Comparison of ENCODE assay signal across 9 mouse cellular contexts in genomic region chr5:147958552-147958951, GRCm38 (mm10). TPM values are rescaled to one million over a fixed set of nuclear protein-coding genes. Genes with fewer than 3 reads are reported as not detected.
A peak's percentile ranks its signal among the peaks of the same experiment; 100 is the strongest.
DNase-seq lines count a peak whose midpoint lies in the region; ATAC-seq and TF ChIP-seq lines count a peak whose summit lies in the region.
"Had no signal": no experiment of that assay in that cellular context is flagged by ENCODE, and none has a peak within 500 bp of the region (broad histone marks: within the 10 kb centered on the region; RNA-seq: fewer than 3 reads in every experiment).

No protein-coding gene starts in this region.

- H3K4me1 ChIP-seq in embryonic facial prominence, embryonic 13.5 days = peaks cover 17% of the 10 kb centered on the region
- peaks cover 22% of the 10 kb centered on the region for H3K4me1 ChIP-seq in embryonic facial prominence, embryonic 10.5 days
- peaks cover 9% of the 10 kb centered on the region; the same call in 1 of the 2 replicates for H3K4me1 ChIP-seq in forebrain, embryonic 14.5 days (ENCODE audit: control insufficient read depth, insufficient read depth, low read length)
- H3K4me1 ChIP-seq in midbrain, embryonic 15.5 days = peaks cover 25% of the 10 kb centered on the region
- H3K4me1 ChIP-seq in kidney, adult 2 months (ENCODE audit: control insufficient read depth, insufficient read depth, low read length) = no peaks in the 10 kb centered on the region

- no peak for ATAC-seq in embryonic facial prominence, embryonic 13.5 days (ENCODE audit: insufficient number of reproducible peaks, insufficient read depth, low FRiP score, low TSS enrichment, low read depth)
- ATAC-seq in forebrain, embryonic 14.5 days = no peak
- no peak for ATAC-seq in midbrain, embryonic 15.5 days (replicated peaks)

- H3K36me3 ChIP-seq in embryonic facial prominence, embryonic 13.5 days = no peaks in the 10 kb centered on the region
- no peaks in the 10 kb centered on the region for H3K36me3 ChIP-seq in embryonic facial prominence, embryonic 10.5 days (replicated peaks)
- H3K36me3 ChIP-seq in forebrain, embryonic 14.5 days (ENCODE audit: control insufficient read depth, insufficient read depth, low read length) = no peaks in the 10 kb centered on the region
- no peaks in the 10 kb centered on the region for H3K36me3 ChIP-seq in midbrain, embryonic 15.5 days (replicated peaks)
- no peaks in the 10 kb centered on the region for H3K36me3 ChIP-seq in kidney, adult 2 months (ENCODE audit: control insufficient read depth, insufficient read depth, low read length)

- no peaks in the 10 kb centered on the region for H3K9me3 ChIP-seq in embryonic facial prominence, embryonic 13.5 days
- H3K9me3 ChIP-seq in embryonic facial prominence, embryonic 10.5 days = no peaks in the 10 kb centered on the region
- no peaks in the 10 kb centered on the region for H3K9me3 ChIP-seq in forebrain, embryonic 14.5 days (replicated peaks; ENCODE audit: control insufficient read depth, low read length)
- H3K9me3 ChIP-seq in midbrain, embryonic 15.5 days = no peaks in the 10 kb centered on the region

- 35% methylated on average over 13 of the region's 13 CpGs for WGBS in embryonic facial prominence, embryonic 13.5 days
- 44% methylated on average over 13 of the region's 13 CpGs for WGBS in embryonic facial prominence, embryonic 10.5 days
- WGBS in forebrain, embryonic 14.5 days = 32% methylated on average over 13 of the region's 13 CpGs
- 28% methylated on average over 13 of the region's 13 CpGs for WGBS in midbrain, embryonic 15.5 days
- 38% methylated on average over 13 of the region's 13 CpGs for WGBS in kidney, adult 2 months

- peak overlapping the region; percentile 98; the same call in 1 of the 2 replicates for H3K4me2 ChIP-seq in embryonic facial prominence, embryonic 13.5 days
- peak overlapping the region; percentile 99 for H3K4me2 ChIP-seq in forebrain, embryonic 14.5 days (ENCODE audit: low read length)
- H3K4me2 ChIP-seq in midbrain, embryonic 15.5 days = peak overlapping the region; percentile 72

- peaks cover 57% of the 10 kb centered on the region for H3K27me3 ChIP-seq in embryonic facial prominence, embryonic 13.5 days
- peaks cover 50% of the 10 kb centered on the region for H3K27me3 ChIP-seq in embryonic facial prominence, embryonic 10.5 days (replicated peaks; ENCODE audit: low read depth, poor library complexity, severe bottlenecking)
- no peaks in the 10 kb centered on the region for H3K27me3 ChIP-seq in forebrain, embryonic 14.5 days (replicated peaks; ENCODE audit: control insufficient read depth, insufficient read depth, low read length)
- H3K27me3 ChIP-seq in midbrain, embryonic 15.5 days (replicated peaks) = peaks cover 11% of the 10 kb centered on the region; the same call in 1 of the 2 replicates
- H3K27me3 ChIP-seq in kidney, adult 2 months (replicated peaks; ENCODE audit: control insufficient read depth, insufficient read depth, low read length) = no peaks in the 10 kb centered on the region; the same call in 1 of the 2 replicates

- intact Hi-C loops in left cerebral cortex, adult 2 months (cut with DNase I) = no loop called here
- intact Hi-C loops in left cerebral cortex, postnatal 10 days (cut with DNase I) = loop anchor here (5.0 kb wide), 1 partner anchor 284 kb away; no protein-coding TSS in a partner anchor

- TF ChIP-seq CTCF in left cerebral cortex, adult 2 months (IDR thresholded peaks at IDR 0.05) = no peak
- TF ChIP-seq CTCF in kidney, adult 2 months (conservative IDR thresholded peaks at IDR 0.05; ENCODE audit: insufficient read depth, insufficient read length, low read depth, low read length) = no peak

- no peak overlapping the region for H3K27ac ChIP-seq in embryonic facial prominence, embryonic 13.5 days
- no peak overlapping the region for H3K27ac ChIP-seq in embryonic facial prominence, embryonic 10.5 days (replicated peaks)
- H3K27ac ChIP-seq in left cerebral cortex, adult 2 months = peak overlapping the region; percentile 96
- no peak overlapping the region for H3K27ac ChIP-seq in forebrain, embryonic 14.5 days (ENCODE audit: low read depth, low read length)
- no peak overlapping the region for H3K27ac ChIP-seq in midbrain, embryonic 15.5 days
- no peak overlapping the region for H3K27ac ChIP-seq in kidney, adult 2 months (ENCODE audit: insufficient read depth, low read depth, low read length)

- no peak overlapping the region for H3K9ac ChIP-seq in embryonic facial prominence, embryonic 13.5 days
- no peak overlapping the region for H3K9ac ChIP-seq in forebrain, embryonic 14.5 days (ENCODE audit: low read length)
- 0 out of 2 replicates have a peak overlapping the region, but pooled peaks have one; percentile 8 for H3K9ac ChIP-seq in midbrain, embryonic 15.5 days

- no peak for TF ChIP-seq POLR2A in kidney, adult 2 months (IDR thresholded peaks at IDR 0.05; ENCODE audit: low read depth, low read length)

- no peak overlapping the region for H3K4me3 ChIP-seq in embryonic facial prominence, embryonic 13.5 days
- H3K4me3 ChIP-seq in embryonic facial prominence, embryonic 10.5 days = no peak overlapping the region
- H3K4me3 ChIP-seq in left cerebral cortex, adult 2 months = peak overlapping the region; percentile 66
- H3K4me3 ChIP-seq in forebrain, embryonic 14.5 days (ENCODE audit: low read depth, low read length) = no peak overlapping the region
- H3K4me3 ChIP-seq in midbrain, embryonic 15.5 days = peak overlapping the region; percentile 63
- no peak overlapping the region for H3K4me3 ChIP-seq in kidney, adult 2 months (ENCODE audit: insufficient read depth, low read depth, low read length)

- DNase-seq in embryonic facial prominence, embryonic 10.5 days (ENCODE audit: low spot score) = no peak
- DNase-seq in left cerebral cortex, adult 2 months (ENCODE audit: extremely low spot score in 1 of 2, low spot score in 2 of 2) = no peak
- no peak for DNase-seq in left cerebral cortex, adult 18-20 months (ENCODE audit: low spot score in 2 of 2)
- no peak for DNase-seq in forebrain, embryonic 14.5 days (ENCODE audit: low spot score)
- DNase-seq in left cerebral cortex, postnatal 10 days (ENCODE audit: extremely low spot score in 1 of 2, low spot score in 2 of 2) = no peak
- DNase-seq in kidney, adult 2 months = no peak
- DNase-seq: B cell, adult 2 months had no signal

RNA-seq across cellular contexts. Expression of gene Mtus2, which starts 1.4 kb away (rescaled TPM):
- polyA plus RNA-seq in embryonic facial prominence, embryonic 13.5 days (2015; fragmentation: Nextera tagmentation; extraction: Ambion mirVana) = 8.1 and 8.7 TPM in 2 replicates
- polyA plus RNA-seq in embryonic facial prominence, embryonic 10.5 days (2016; fragmentation: Nextera tagmentation; extraction: Ambion mirVana) = 5.5 and 5.7 TPM in 2 replicates
- total RNA-seq in left cerebral cortex, adult 2 months (2021) = 10 to 100 TPM; 38.4 to 42.0 TPM
- 10 to 100 TPM; 37.8 to 39.5 TPM for total RNA-seq in left cerebral cortex, adult 18-20 months (2021)
- 17.0 and 20.4 TPM in 2 replicates for polyA plus RNA-seq in forebrain, embryonic 14.5 days (2014; fragmentation: Nextera tagmentation; extraction: Ambion mirVana)
- polyA plus RNA-seq in midbrain, embryonic 15.5 days (2015; fragmentation: Nextera tagmentation; extraction: Ambion mirVana) = 45.6 and 46.4 TPM in 2 replicates
- 10 to 100 TPM; 43.2 to 44.3 TPM for total RNA-seq in left cerebral cortex, postnatal 10 days (2021)
- 0.80 and 0.98 TPM in 2 replicates for polyA plus RNA-seq in kidney, adult 2 months (2012; rRNA removed)

Comparison
In these comparisons a context has a peak if more than half of its experiments do, and no peak if none do; other contexts are left out.
1. H3K4me3 ChIP-seq: peak in left cerebral cortex, adult 2 months (single experiment) and midbrain, embryonic 15.5 days (single experiment); none in embryonic facial prominence, embryonic 13.5 days (single experiment), embryonic facial prominence, embryonic 10.5 days (single experiment), forebrain, embryonic 14.5 days (single experiment) and kidney, adult 2 months (single experiment).
2. Peak in every context shown above with its lines, with median percentiles within 50 percentile points of each other: H3K4me2 ChIP-seq.